Mouse (Mus musculus) heart, embryonic 16.5 days (tissue): Measurements from ENCODE around the gene Bgn. TPM values are rescaled to one million over a fixed set of nuclear protein-coding genes. Genes with fewer than 3 reads are reported as not detected.
"Not testable (repeated sequence)": the region's sequence is repeated elsewhere in the genome, so short reads cannot be mapped to it uniquely, and the experiment has no call there.

Source experiments
- ATAC-seq: fragments of 200-750 bp; cut with Nextera tagmentation; replicated peaks from 2 replicates; pipeline ENCODE4 v1.8.0; 2017; ENCODE audit warnings: moderate number of reproducible peaks; ENCODE audit not compliant: insufficient read depth, low FRiP score; ENCODE audit errors: extremely low read depth
- H3K27ac ChIP-seq: fragments of 300-500 bp; sonication (generic); 2 replicates; pipeline ENCODE4 v1.5.1; 2014; ENCODE audit warnings: mild to moderate bottlenecking, low read length, control low read depth, moderate library complexity
- H3K27me3 ChIP-seq: fragments of 300-500 bp; sonication (generic); 2 replicates; pipeline ENCODE4 v1.6.1; 2014; ENCODE audit warnings: low read length, mixed read lengths; ENCODE audit not compliant: control insufficient read depth, insufficient read depth
- H3K36me3 ChIP-seq: fragments of 300-500 bp; sonication (generic); 2 replicates; pipeline ENCODE4 v1.6.1; 2014; ENCODE audit not compliant: control insufficient read depth, insufficient read depth
- H3K4me1 ChIP-seq: fragments of 300-500 bp; sonication (generic); 2 replicates; pipeline ENCODE4 v1.6.1; 2014; ENCODE audit warnings: low read length, mixed read lengths; ENCODE audit not compliant: control insufficient read depth, insufficient read depth
- H3K4me2 ChIP-seq: fragments of 300-500 bp; sonication (generic); 2 replicates; pipeline ENCODE4 v1.6.1; 2014; ENCODE audit warnings: low read depth, mild to moderate bottlenecking, control low read depth, low read length
- H3K4me3 ChIP-seq: fragments of 300-500 bp; sonication (generic); 2 replicates; pipeline ENCODE4 v1.5.1; 2014; ENCODE audit warnings: mild to moderate bottlenecking, control low read depth, low read length
- H3K9ac ChIP-seq: fragments of 300-500 bp; sonication (generic); 2 replicates; pipeline ENCODE4 v1.6.1; 2014; ENCODE audit warnings: low read length, control low read depth
- H3K9me3 ChIP-seq: fragments of 300-500 bp; sonication (generic); replicated peaks from 2 replicates; pipeline ENCODE4 v1.6.1; 2016; ENCODE audit warnings: low read length; ENCODE audit not compliant: control insufficient read depth
- WGBS: fragments of 180-500 bp; shearing (Covaris S2); extraction: QIAGEN DNeasy Blood & Tissue Kit; methylation state at CpG from one replicate; pipeline ENCODE4 v1.1.7; 2014; 5-methylcytosine and 5-hydroxymethylcytosine counted together
- polyA plus RNA-seq: library from polyadenylated mRNA; unstranded; fragments of >200 nt; fragmentation: Nextera tagmentation; extraction: Ambion mirVana; gene quantifications from 2 replicates; pipeline ENCODE4 v1.2.1, GENCODE M21; 2015

Bgn gene
- polyA plus RNA-seq, 1 experiment from 2014 or later, result 98.9 TPM

DNA sequence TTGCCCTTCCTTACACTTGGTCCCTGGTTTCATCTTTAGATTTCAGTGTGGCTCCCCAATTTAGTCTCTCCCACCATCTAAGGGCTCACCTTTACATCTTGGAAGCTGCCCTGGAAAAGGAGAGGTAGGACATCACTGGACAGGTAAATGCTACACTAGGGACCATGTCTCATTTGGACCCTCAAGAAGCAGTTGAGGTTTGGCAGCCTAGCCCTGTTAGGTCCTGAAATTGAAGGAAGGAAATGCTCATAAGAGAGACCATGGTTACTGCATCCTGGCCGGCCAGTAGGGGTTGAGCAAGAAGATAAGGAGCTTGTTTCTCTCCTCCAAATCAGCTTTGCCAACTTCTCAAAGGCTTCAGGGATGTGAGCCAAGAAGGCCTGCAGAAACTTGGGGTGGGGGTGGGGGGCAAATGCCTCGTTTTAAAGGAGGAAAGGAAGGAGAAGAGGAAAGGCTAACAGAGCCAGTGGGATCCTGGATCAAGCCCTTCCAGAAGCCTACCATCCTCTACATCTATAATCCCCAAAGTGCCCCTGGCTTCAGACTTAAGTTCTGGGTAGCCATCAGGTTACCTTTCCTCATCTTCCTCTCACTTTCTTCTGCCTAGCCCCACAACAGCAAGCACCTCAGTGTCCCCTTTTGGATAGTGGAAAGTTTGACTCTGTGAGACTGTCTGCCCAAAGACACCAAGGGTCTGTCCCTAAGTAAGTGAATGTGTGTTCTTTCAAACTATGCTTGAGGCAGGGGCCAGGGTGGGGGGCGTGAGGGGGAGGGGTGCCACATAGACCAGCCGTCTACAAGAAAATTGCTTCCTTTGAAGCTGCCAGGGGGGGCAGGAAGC, 539 bp upstream of the Bgn start:
- no peak for ATAC-seq
- Histone ChIP-seq H3K4me1 (no peaks in the 10 kb centered on the region), H3K27me3 (peaks cover 6% of the 10 kb centered on the region; the same call in 1 of the 2 replicates), H3K9me3 (no peaks in the 10 kb centered on the region), H3K4me2 (peak overlapping the region; percentile 52; the same call in 1 of the 2 replicates), H3K36me3 (no peaks in the 10 kb centered on the region), H3K4me3 (no peak overlapping the region), H3K27ac (peak overlapping the region; percentile 70), H3K9ac (no peak overlapping the region)
- 12% methylated on average over 4 of the region's 4 CpGs for WGBS

- ATAC-seq, result no peak
- 42% methylated on average over 1 of the region's 1 CpGs for WGBS
- Histone ChIP-seq H3K4me2 (peak overlapping the region; percentile 52), H3K27ac (peak overlapping the region; percentile 65), H3K4me3 (peak overlapping the region; percentile 47), H3K36me3 (no peaks in the 10 kb centered on the region), H3K9me3 (no peaks in the 10 kb centered on the region), H3K27me3 (peaks cover 6% of the 10 kb centered on the region; the same call in 1 of the 2 replicates), H3K9ac (peak overlapping the region; percentile 66), H3K4me1 (no peaks in the 10 kb centered on the region)
These were observed 674 bp downstream of the Bgn start for GRCm38 (mm10) chrX:73484076-73484475.

- peak overlapping the region; percentile 52 for H3K4me2 ChIP-seq
- no peaks in the 10 kb centered on the region for H3K9me3 ChIP-seq
- H3K27me3 ChIP-seq, result peaks cover 6% of the 10 kb centered on the region; the same call in 1 of the 2 replicates
- no peak for ATAC-seq
- no peaks in the 10 kb centered on the region for H3K36me3 ChIP-seq
- no peak overlapping the region; the same call in 1 of the 2 replicates for H3K9ac ChIP-seq
- H3K27ac ChIP-seq, result no peak overlapping the region
- H3K4me1 ChIP-seq, result no peaks in the 10 kb centered on the region
- peak overlapping the region; percentile 47 for H3K4me3 ChIP-seq
- 72% methylated on average over 4 of the region's 4 CpGs for WGBS
These were observed 1.5 kb downstream of the Bgn start for GRCm38 (mm10) chrX:73484870-73485269.

DNA sequence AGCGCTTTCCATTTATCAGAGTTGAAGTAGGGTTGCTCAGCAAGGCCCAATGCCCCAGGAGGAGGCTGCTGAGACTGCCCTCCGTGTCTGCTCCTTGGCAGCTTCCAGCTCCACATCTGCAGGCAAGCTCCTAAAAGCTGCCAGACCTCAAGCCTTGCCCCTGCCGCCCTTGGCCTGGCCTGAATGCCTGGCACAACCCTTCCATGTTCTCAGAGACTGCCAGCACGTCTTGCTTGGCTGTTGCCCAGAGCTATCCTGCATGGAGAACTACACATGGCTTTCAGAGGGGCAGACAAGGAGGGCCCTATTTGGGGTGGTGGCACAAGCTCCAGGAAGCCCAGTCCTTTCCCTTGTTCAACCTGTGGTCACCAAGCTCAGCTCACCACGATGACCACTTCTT, 3.5 kb downstream of the Bgn start:
- WGBS, result 63% methylated on average over 5 of the region's 5 CpGs
- no peaks in the 10 kb centered on the region for H3K36me3 ChIP-seq

GRCm38 (mm10) chrX:73490186-73490585, 6.8 kb downstream of the Bgn start:
- Histone ChIP-seq H3K36me3 (no peaks in the 10 kb centered on the region), H3K9me3 (no peaks in the 10 kb centered on the region), H3K9ac (no peak overlapping the region), H3K27me3 (peaks cover 4% of the 10 kb centered on the region; the same call in 1 of the 2 replicates), H3K4me1 (no peaks in the 10 kb centered on the region), H3K27ac (no peak overlapping the region), H3K4me2 (no peak overlapping the region), H3K4me3 (no peak overlapping the region)
- no peak for ATAC-seq
- 56% methylated on average over 4 of the region's 4 CpGs for WGBS

More for the DNA sequence above, 3.5 kb downstream of the Bgn start:
- Histone ChIP-seq H3K4me1 (no peaks in the 10 kb centered on the region), H3K9ac (no peak overlapping the region), H3K4me2 (no peak overlapping the region), H3K9me3 (no peaks in the 10 kb centered on the region), H3K27ac (no peak overlapping the region), H3K4me3 (no peak overlapping the region), H3K27me3 (peaks cover 6% of the 10 kb centered on the region; the same call in 1 of the 2 replicates)
- ATAC-seq, result no peak

DNA sequence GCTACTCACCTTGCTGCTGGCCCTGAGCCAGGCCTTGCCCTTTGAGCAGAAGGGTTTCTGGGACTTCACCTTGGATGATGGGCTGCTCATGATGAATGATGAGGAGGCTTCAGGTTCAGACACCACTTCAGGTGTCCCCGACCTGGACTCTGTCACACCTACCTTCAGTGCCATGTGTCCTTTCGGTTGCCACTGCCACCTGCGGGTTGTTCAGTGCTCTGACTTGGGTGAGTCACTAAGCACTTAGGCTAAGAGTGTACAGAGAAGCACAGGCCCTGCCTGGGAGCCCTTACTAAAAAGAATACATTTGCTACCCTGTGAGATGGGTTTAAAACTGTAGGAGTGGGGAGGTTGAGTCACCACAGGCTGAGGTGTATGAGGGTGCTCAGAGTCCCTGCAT, 7.4 kb downstream of the Bgn start:
- 67% methylated on average over 3 of the region's 3 CpGs for WGBS
- no peaks in the 10 kb centered on the region for H3K36me3 ChIP-seq

GRCm38 (mm10) chrX:73493567-73493966, 10.2 kb downstream of the Bgn start:
- not testable (repeated sequence) for ATAC-seq, H3K4me2 ChIP-seq, H3K27me3 ChIP-seq, H3K4me1 ChIP-seq, H3K9ac ChIP-seq, H3K27ac ChIP-seq, H3K4me3 ChIP-seq, H3K36me3 ChIP-seq, H3K9me3 ChIP-seq
- WGBS, result 21% methylated on average over 1 of the region's 2 CpGs

More for the DNA sequence above, 7.4 kb downstream of the Bgn start:
- H3K4me3 ChIP-seq, result no peak overlapping the region
- H3K4me2 ChIP-seq, result no peak overlapping the region
- ATAC-seq, result no peak
- no peaks in the 10 kb centered on the region for H3K9me3 ChIP-seq
- H3K4me1 ChIP-seq, result no peaks in the 10 kb centered on the region
- H3K27me3 ChIP-seq, result peaks cover 4% of the 10 kb centered on the region; the same call in 1 of the 2 replicates
- no peak overlapping the region for H3K27ac ChIP-seq
- no peak overlapping the region for H3K9ac ChIP-seq

GRCm38 (mm10) chrX:73496746-73497145, 13.3 kb downstream of the Bgn start:
- Histone ChIP-seq H3K9ac (no peak overlapping the region), H3K36me3 (no peaks in the 10 kb centered on the region), H3K4me1 (no peaks in the 10 kb centered on the region), H3K27me3 (peaks cover 5% of the 10 kb centered on the region; the same call in 1 of the 2 replicates), H3K4me2 (no peak overlapping the region), H3K4me3 (no peak overlapping the region), H3K27ac (no peak overlapping the region), H3K9me3 (no peaks in the 10 kb centered on the region)
- 80% methylated on average over 4 of the region's 4 CpGs for WGBS
- no peak for ATAC-seq

DNA sequence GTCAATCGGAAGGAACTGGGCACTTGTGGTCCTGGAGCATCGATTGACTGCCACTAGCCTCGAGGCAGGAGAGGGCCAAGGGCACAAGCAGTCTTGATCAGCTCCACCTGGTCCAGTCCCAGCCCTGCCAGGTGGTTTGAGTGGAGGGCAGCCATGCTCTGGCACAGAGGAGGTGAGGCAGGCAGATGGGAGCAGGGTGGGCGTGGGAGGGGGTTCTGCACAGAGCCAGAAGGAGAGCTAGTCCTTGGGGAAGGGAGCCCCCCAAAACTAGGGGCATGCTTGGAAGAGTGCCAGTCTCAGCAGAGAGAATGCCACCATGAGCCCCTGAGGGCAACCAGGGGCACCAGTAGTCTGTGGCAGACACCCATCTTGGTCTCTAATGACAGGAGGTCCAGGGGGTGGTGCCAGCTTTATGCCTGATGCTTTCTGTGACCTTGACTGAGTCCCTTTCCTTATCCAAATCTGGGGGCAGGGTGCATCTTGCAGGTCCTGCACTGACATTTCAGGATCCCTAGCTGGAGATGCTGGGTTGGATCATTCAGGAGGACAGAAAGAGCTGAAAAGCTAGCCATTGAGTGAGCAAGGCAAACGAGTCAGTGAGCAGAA, 21.8 kb downstream of the Bgn start:
- Histone ChIP-seq H3K36me3 (no peaks in the 10 kb centered on the region), H3K4me1 (no peaks in the 10 kb centered on the region), H3K27ac (no peak overlapping the region), H3K9ac (no peak overlapping the region), H3K27me3 (peaks cover 37% of the 10 kb centered on the region), H3K4me2 (no peak overlapping the region), H3K4me3 (no peak overlapping the region), H3K9me3 (no peaks in the 10 kb centered on the region)
- ATAC-seq, result no peak
- 65% methylated on average over 5 of the region's 5 CpGs for WGBS
